Mouse (Mus musculus): ENCODE results near the gene Rplp0. TPM values are rescaled to one million over a fixed set of nuclear protein-coding genes. Genes with fewer than 3 reads are reported as not detected.

The Rplp0 gene
- 1,794 and 2,056 TPM in 2 replicates for total RNA-seq (2014; rRNA removed)
- polyA plus RNA-seq (2015; fragmentation: Nextera tagmentation; extraction: Ambion mirVana) = 842 and 978 TPM in 2 replicates

- Histone ChIP-seq H3K27ac (ENCODE audit: low read depth, low read length) (peak within 1 kb of the TSS; percentile 90), H3K4me3 (ENCODE audit: low read depth, low read length) (peak within 1 kb of the TSS; percentile 83), H3K9me3 (ENCODE audit: low read length) (no peaks in the 10 kb centered on the region), H3K36me3 (ENCODE audit: insufficient read depth) (peaks cover 31% of the 10 kb centered on the region), H3K4me2 (ENCODE audit: low read depth) (peak within 1 kb of the TSS; percentile 54), H3K9ac (peak within 1 kb of the TSS; percentile 91), H3K4me1 (ENCODE audit: insufficient read depth) (peaks cover 3% of the 10 kb centered on the region), H3K27me3 (ENCODE audit: insufficient read depth, low read length) (no peaks in the 10 kb centered on the region)
- TF ChIP-seq CTCF (IDR thresholded peaks at IDR 0.05; ENCODE audit: low read depth) = peak; percentile 99
- 2% methylated on average over 76 of the region's 78 CpGs for WGBS
- ATAC-seq (peak; percentile 99), DNase-seq (peak; percentile 100)
These were observed at the start of gene Rplp0 for GRCm38 (mm10) chr5:115559237-115560101. Gene Rplp0 (plus strand): TSS chr5:115559467.

- 56% methylated on average over 15 of the region's 15 CpGs for WGBS
- H3K4me2 ChIP-seq (ENCODE audit: low read depth) = peak overlapping the region; percentile 81; the same call in 1 of the 2 replicates
- H3K4me3 ChIP-seq (ENCODE audit: low read depth, low read length) = no peak overlapping the region
These were observed 49.2 kb upstream of the Rplp0 start for GRCm38 (mm10) chr5:115509790-115510689.

GRCm38 (mm10) chr5:115512375-115512774 lies 46.9 kb upstream of the Rplp0 start:
- Histone ChIP-seq H3K4me2 (ENCODE audit: low read depth) (no peak overlapping the region), H3K4me3 (ENCODE audit: low read depth, low read length) (no peak overlapping the region), H3K9ac (no peak overlapping the region), H3K9me3 (ENCODE audit: low read length) (no peaks in the 10 kb centered on the region), H3K27me3 (ENCODE audit: insufficient read depth, low read length) (no peaks in the 10 kb centered on the region), H3K36me3 (ENCODE audit: insufficient read depth) (no peaks in the 10 kb centered on the region), H3K4me1 (ENCODE audit: insufficient read depth) (peaks cover 27% of the 10 kb centered on the region), H3K27ac (ENCODE audit: low read depth, low read length) (no peak overlapping the region)
- TF ChIP-seq CTCF (IDR thresholded peaks at IDR 0.05; ENCODE audit: low read depth) = no peak
- DNase-seq (no peak), ATAC-seq (no peak)
- 90% methylated on average over 7 of the region's 7 CpGs for WGBS

More at GRCm38 (mm10) chr5:115509790-115510689, 49.2 kb upstream of the Rplp0 start:
- H3K27me3 ChIP-seq (ENCODE audit: insufficient read depth, low read length) = no peaks in the 10 kb centered on the region
- TF ChIP-seq CTCF (IDR thresholded peaks at IDR 0.05; ENCODE audit: low read depth) = no peak
- 0 out of 2 replicates have a peak overlapping the region, but pooled peaks have one; percentile 39 for H3K9ac ChIP-seq
- H3K9me3 ChIP-seq (ENCODE audit: low read length) = no peaks in the 10 kb centered on the region
- H3K36me3 ChIP-seq (ENCODE audit: insufficient read depth) = no peaks in the 10 kb centered on the region
- H3K4me1 ChIP-seq (ENCODE audit: insufficient read depth) = peaks cover 28% of the 10 kb centered on the region
- ATAC-seq (no peak), DNase-seq (no peak)
- H3K27ac ChIP-seq (ENCODE audit: low read depth, low read length) = no peak overlapping the region

- 98% methylated on average over 14 of the region's 14 CpGs for WGBS
These were observed 46.0 kb upstream of the Rplp0 start for GRCm38 (mm10) chr5:115513246-115513645.

GRCm38 (mm10) chr5:115513721-115514120 lies 45.5 kb upstream of the Rplp0 start:
- no peak overlapping the region for H3K4me3 ChIP-seq (ENCODE audit: low read depth, low read length)
- no peaks in the 10 kb centered on the region for H3K36me3 ChIP-seq (ENCODE audit: insufficient read depth)
- WGBS = 95% methylated on average over 16 of the region's 16 CpGs

More at GRCm38 (mm10) chr5:115513246-115513645, 46.0 kb upstream of the Rplp0 start:
- no peaks in the 10 kb centered on the region for H3K36me3 ChIP-seq (ENCODE audit: insufficient read depth)
- no peak overlapping the region for H3K9ac ChIP-seq
- no peak for TF ChIP-seq CTCF (IDR thresholded peaks at IDR 0.05; ENCODE audit: low read depth)
- no peaks in the 10 kb centered on the region for H3K27me3 ChIP-seq (ENCODE audit: insufficient read depth, low read length)
- H3K4me2 ChIP-seq (ENCODE audit: low read depth) = no peak overlapping the region
- H3K27ac ChIP-seq (ENCODE audit: low read depth, low read length) = no peak overlapping the region
- no peak overlapping the region for H3K4me3 ChIP-seq (ENCODE audit: low read depth, low read length)
- H3K4me1 ChIP-seq (ENCODE audit: insufficient read depth) = peaks cover 19% of the 10 kb centered on the region
- DNase-seq (no peak), ATAC-seq (no peak)
- H3K9me3 ChIP-seq (ENCODE audit: low read length) = no peaks in the 10 kb centered on the region

GRCm38 (mm10) chr5:115514346-115514745 lies 44.9 kb upstream of the Rplp0 start:
- Histone ChIP-seq H3K27me3 (ENCODE audit: insufficient read depth, low read length) (no peaks in the 10 kb centered on the region), H3K27ac (ENCODE audit: low read depth, low read length) (no peak overlapping the region), H3K4me3 (ENCODE audit: low read depth, low read length) (no peak overlapping the region), H3K36me3 (ENCODE audit: insufficient read depth) (no peaks in the 10 kb centered on the region), H3K9ac (no peak overlapping the region), H3K4me2 (ENCODE audit: low read depth) (no peak overlapping the region), H3K9me3 (ENCODE audit: low read length) (no peaks in the 10 kb centered on the region), H3K4me1 (ENCODE audit: insufficient read depth) (peaks cover 8% of the 10 kb centered on the region; the same call in 1 of the 2 replicates)
- WGBS = 89% methylated on average over 6 of the region's 6 CpGs
- no peak for DNase-seq
- no peak for ATAC-seq
- TF ChIP-seq CTCF (IDR thresholded peaks at IDR 0.05; ENCODE audit: low read depth) = no peak

More at GRCm38 (mm10) chr5:115513721-115514120, 45.5 kb upstream of the Rplp0 start:
- Histone ChIP-seq H3K27me3 (ENCODE audit: insufficient read depth, low read length) (no peaks in the 10 kb centered on the region), H3K9me3 (ENCODE audit: low read length) (no peaks in the 10 kb centered on the region), H3K4me1 (ENCODE audit: insufficient read depth) (peaks cover 14% of the 10 kb centered on the region), H3K27ac (ENCODE audit: low read depth, low read length) (no peak overlapping the region), H3K9ac (no peak overlapping the region), H3K4me2 (ENCODE audit: low read depth) (no peak overlapping the region)
- ATAC-seq (no peak), DNase-seq (no peak)
- no peak for TF ChIP-seq CTCF (IDR thresholded peaks at IDR 0.05; ENCODE audit: low read depth)
